Mouse (Mus musculus) heart, embryonic 11.5 days (tissue): ENCODE measurements around the gene Arsk. TPM values are rescaled to one million over a fixed set of nuclear protein-coding genes. Genes with fewer than 3 reads are reported as not detected.

Source experiments
- ATAC-seq: fragments of 200-750 bp; cut with Nextera tagmentation; replicated peaks from 2 replicates; pipeline ENCODE4 v1.8.0; 2017; ENCODE audit warnings: moderate library complexity; ENCODE audit not compliant: insufficient number of reproducible peaks, low FRiP score, low TSS enrichment
- H3K27ac ChIP-seq: fragments of 300-500 bp; sonication (generic); 2 replicates; pipeline ENCODE4 v1.5.1; 2014; ENCODE audit warnings: mild to moderate bottlenecking, low read depth, low read length
- H3K27me3 ChIP-seq: fragments of 300-500 bp; sonication (generic); 2 replicates; pipeline ENCODE4 v1.6.1; 2014; ENCODE audit warnings: mild to moderate bottlenecking, low read length, mixed read lengths; ENCODE audit not compliant: control insufficient read depth, insufficient read depth
- H3K36me3 ChIP-seq: fragments of 300-500 bp; sonication (generic); 2 replicates; pipeline ENCODE4 v1.6.1; 2014; ENCODE audit warnings: mild to moderate bottlenecking, low read length, moderate library complexity, mixed read lengths; ENCODE audit not compliant: control insufficient read depth, insufficient read depth
- H3K4me1 ChIP-seq: fragments of 300-500 bp; sonication (generic); 2 replicates; pipeline ENCODE4 v1.6.1; 2014; ENCODE audit warnings: low read length; ENCODE audit not compliant: control insufficient read depth, insufficient read depth
- H3K4me2 ChIP-seq: fragments of 300-500 bp; sonication (generic); 2 replicates; pipeline ENCODE4 v1.6.1; 2014; ENCODE audit warnings: mild to moderate bottlenecking, moderate library complexity
- H3K4me3 ChIP-seq: fragments of 300-500 bp; sonication (generic); 2 replicates; pipeline ENCODE4 v1.5.1; 2014; ENCODE audit warnings: low read depth, low read length
- H3K9ac ChIP-seq: fragments of 300-500 bp; sonication (generic); 2 replicates; pipeline ENCODE4 v1.6.1; 2014; ENCODE audit warnings: mild to moderate bottlenecking, low read depth, low read length, moderate library complexity
- H3K9me3 ChIP-seq: fragments of 300-500 bp; sonication (generic); replicated peaks from 2 replicates; pipeline ENCODE4 v1.6.1; 2016; ENCODE audit warnings: low read length; ENCODE audit not compliant: control insufficient read depth
- WGBS: fragments of 180-500 bp; shearing (Covaris S2); extraction: QIAGEN DNeasy Blood & Tissue Kit; methylation state at CpG from one replicate; pipeline ENCODE4 v1.1.7; 2014; ENCODE audit not compliant: insufficient replicate concordance; 5-methylcytosine and 5-hydroxymethylcytosine counted together
- polyA plus RNA-seq: library from polyadenylated mRNA; unstranded; fragments of >200 nt; fragmentation: Nextera tagmentation; extraction: Ambion mirVana; gene quantifications from 2 replicates; pipeline ENCODE4 v1.2.1, GENCODE M21; 2014

The Arsk gene
- polyA plus RNA-seq, result 2.6 and 3.3 TPM in 2 replicates

GRCm38 (mm10) chr13:76098493-76099303, at the start of gene Arsk, which contains the start of gene Ttc37:
Gene Arsk (minus strand): TSS chr13:76098660.
Gene Ttc37 (plus strand): TSS chr13:76098734.
- Histone ChIP-seq H3K36me3 (no peaks in the 10 kb centered on the region; the same call in 1 of the 2 replicates), H3K27ac (peak within 1 kb of the TSS; percentile 47), H3K4me2 (peak within 1 kb of the TSS; percentile 66), H3K9me3 (no peaks in the 10 kb centered on the region), H3K4me3 (peak within 1 kb of the TSS; percentile 59), H3K9ac (peak within 1 kb of the TSS; percentile 76), H3K27me3 (no peaks in the 10 kb centered on the region), H3K4me1 (no peaks in the 10 kb centered on the region)
- ATAC-seq, result peak; percentile 90
- under 1% methylated on average over 34 of the region's 34 CpGs for WGBS

- no peaks in the 10 kb centered on the region for H3K36me3 ChIP-seq
- no peak overlapping the region for H3K27ac ChIP-seq
- no peaks in the 10 kb centered on the region for H3K27me3 ChIP-seq
- H3K4me3 ChIP-seq, result no peak overlapping the region
- H3K9me3 ChIP-seq, result no peaks in the 10 kb centered on the region
- no peak overlapping the region for H3K4me2 ChIP-seq
- H3K4me1 ChIP-seq, result no peaks in the 10 kb centered on the region
- no peak overlapping the region for H3K9ac ChIP-seq
- no peak for ATAC-seq
- 68% methylated on average over 12 of the region's 12 CpGs for WGBS
These were observed 42.8 kb upstream of the Arsk start for GRCm38 (mm10) chr13:76141117-76141808.

GRCm38 (mm10) chr13:76138862-76139261, 40.4 kb upstream of the Arsk start:
- H3K4me2 ChIP-seq, result no peak overlapping the region
- no peak for ATAC-seq
- no peak overlapping the region for H3K27ac ChIP-seq
- no peaks in the 10 kb centered on the region for H3K27me3 ChIP-seq
- WGBS, result 76% methylated on average over 3 of the region's 3 CpGs
- no peaks in the 10 kb centered on the region for H3K9me3 ChIP-seq
- peaks cover 9% of the 10 kb centered on the region for H3K36me3 ChIP-seq
- H3K4me1 ChIP-seq, result no peaks in the 10 kb centered on the region
- H3K9ac ChIP-seq, result no peak overlapping the region
- H3K4me3 ChIP-seq, result no peak overlapping the region

GRCm38 (mm10) chr13:76132415-76132814, 34.0 kb upstream of the Arsk start:
- H3K27ac ChIP-seq, result no peak overlapping the region
- no peak for ATAC-seq
- H3K4me3 ChIP-seq, result no peak overlapping the region
- no peak overlapping the region for H3K9ac ChIP-seq
- no peaks in the 10 kb centered on the region for H3K9me3 ChIP-seq
- H3K27me3 ChIP-seq, result no peaks in the 10 kb centered on the region
- no peaks in the 10 kb centered on the region for H3K4me1 ChIP-seq
- WGBS, result 85% methylated on average over 4 of the region's 4 CpGs
- no peak overlapping the region for H3K4me2 ChIP-seq
- H3K36me3 ChIP-seq, result peaks cover 14% of the 10 kb centered on the region

GRCm38 (mm10) chr13:76128799-76129198, 30.3 kb upstream of the Arsk start:
- Histone ChIP-seq H3K36me3 (peaks cover 10% of the 10 kb centered on the region), H3K4me2 (no peak overlapping the region), H3K27ac (no peak overlapping the region), H3K27me3 (no peaks in the 10 kb centered on the region), H3K4me3 (no peak overlapping the region), H3K4me1 (no peaks in the 10 kb centered on the region), H3K9ac (no peak overlapping the region), H3K9me3 (no peaks in the 10 kb centered on the region)
- WGBS, result 92% methylated on average over 4 of the region's 4 CpGs
- no peak for ATAC-seq

GRCm38 (mm10) chr13:76109069-76109824, 10.8 kb upstream of the Arsk start:
- ATAC-seq, result no peak
- H3K27ac ChIP-seq, result no peak overlapping the region
- peaks cover 2% of the 10 kb centered on the region for H3K36me3 ChIP-seq

GRCm38 (mm10) chr13:76101989-76102388, 3.5 kb upstream of the Arsk start:
- Histone ChIP-seq H3K4me1 (no peaks in the 10 kb centered on the region), H3K9ac (no peak overlapping the region), H3K27ac (no peak overlapping the region), H3K9me3 (no peaks in the 10 kb centered on the region), H3K36me3 (no peaks in the 10 kb centered on the region; the same call in 1 of the 2 replicates), H3K4me3 (no peak overlapping the region), H3K27me3 (no peaks in the 10 kb centered on the region), H3K4me2 (no peak overlapping the region)
- WGBS, result 94% methylated on average over 2 of the region's 2 CpGs
- no peak for ATAC-seq

More at GRCm38 (mm10) chr13:76109069-76109824, 10.8 kb upstream of the Arsk start:
- Histone ChIP-seq H3K4me3 (no peak overlapping the region), H3K9ac (no peak overlapping the region), H3K9me3 (no peaks in the 10 kb centered on the region), H3K4me1 (no peaks in the 10 kb centered on the region), H3K4me2 (no peak overlapping the region), H3K27me3 (no peaks in the 10 kb centered on the region)
- WGBS, result 88% methylated on average over 18 of the region's 18 CpGs

GRCm38 (mm10) chr13:76098116-76098492, 356 bp downstream of the Arsk start:
- peak; percentile 72 for ATAC-seq
- H3K27me3 ChIP-seq, result no peaks in the 10 kb centered on the region
- WGBS, result 5% methylated on average over 16 of the region's 16 CpGs
- no peaks in the 10 kb centered on the region for H3K4me1 ChIP-seq
- peak overlapping the region; percentile 59 for H3K4me3 ChIP-seq
- peak overlapping the region; percentile 47; the same call in 1 of the 2 replicates for H3K27ac ChIP-seq
- H3K9me3 ChIP-seq, result no peaks in the 10 kb centered on the region
- H3K4me2 ChIP-seq, result peak overlapping the region; percentile 54
- no peaks in the 10 kb centered on the region for H3K36me3 ChIP-seq
- H3K9ac ChIP-seq, result peak overlapping the region; percentile 76
